Mouse (Mus musculus) T-helper 17 cell (primary cell): ENCODE measurements at regions not wholly inside any gene's neighbourhood (a gene's known extent, or its start where the extent isn't known, plus 50 kb on each side); places are given as distances from the start of the nearest gene placed in this dataset.

Experiments
- in situ Hi-C, 2 experiments: fragments of 300-600 bp; cut with MboI, MseI; formaldehyde crosslinking; loops; 1 replicate in 1 of 2; 2 replicates in 1 of 2; pipeline ENCODE4 v1.15.1; 2025; ENCODE audit warnings: high pct_unique_total_duplicates in 2 of 2

- in situ Hi-C loops: no loop called here
Observed at GRCm38 (mm10) chr4:27529565-27529964, 1182.9 kb upstream of the Manea start.

- in situ Hi-C loops: no loop called here
Observed at GRCm38 (mm10) chr4:27520295-27520694, 1173.6 kb upstream of the Manea start.

GRCm38 (mm10) chr4:27504829-27505804, 1158.4 kb upstream of the Manea start:
- in situ Hi-C loops: no loop called here

- in situ Hi-C loops: no loop called here
Observed at GRCm38 (mm10) chr4:27497926-27498325, 1151.2 kb upstream of the Manea start.

- in situ Hi-C loops: no loop called here
Observed at GRCm38 (mm10) chr4:27497274-27497673, 1150.6 kb upstream of the Manea start.

DNA sequence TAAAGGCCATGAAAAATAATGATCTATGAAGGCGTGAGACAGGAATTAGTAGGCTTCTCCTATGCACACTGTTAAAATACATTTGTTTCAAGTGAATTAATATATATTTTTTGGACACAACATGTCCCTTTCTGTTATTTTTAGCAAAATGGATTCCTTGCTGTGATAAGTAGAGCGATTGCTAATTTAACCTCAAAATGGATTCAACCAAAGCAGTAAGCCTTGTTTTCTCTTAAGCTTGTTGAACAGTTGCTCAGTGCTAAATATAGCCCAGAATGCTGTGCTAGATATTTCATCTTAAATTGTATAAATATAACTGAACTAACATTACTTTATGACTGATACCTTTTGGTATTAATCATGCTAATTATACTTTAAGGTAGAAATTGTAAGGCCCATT, 1144.6 kb upstream of the Manea start:
- in situ Hi-C loops: no loop called here

GRCm38 (mm10) chr4:27449901-27450300, 1103.2 kb upstream of the Manea start:
- in situ Hi-C loops: no loop called here

GRCm38 (mm10) chr4:27446310-27446709, 1099.6 kb upstream of the Manea start:
- in situ Hi-C loops: no loop called here

- in situ Hi-C loops: no loop called here
Observed at GRCm38 (mm10) chr4:27429210-27429789, 1082.6 kb upstream of the Manea start.

GRCm38 (mm10) chr4:27425902-27426301, 1079.2 kb upstream of the Manea start:
- in situ Hi-C loops: no loop called here

DNA sequence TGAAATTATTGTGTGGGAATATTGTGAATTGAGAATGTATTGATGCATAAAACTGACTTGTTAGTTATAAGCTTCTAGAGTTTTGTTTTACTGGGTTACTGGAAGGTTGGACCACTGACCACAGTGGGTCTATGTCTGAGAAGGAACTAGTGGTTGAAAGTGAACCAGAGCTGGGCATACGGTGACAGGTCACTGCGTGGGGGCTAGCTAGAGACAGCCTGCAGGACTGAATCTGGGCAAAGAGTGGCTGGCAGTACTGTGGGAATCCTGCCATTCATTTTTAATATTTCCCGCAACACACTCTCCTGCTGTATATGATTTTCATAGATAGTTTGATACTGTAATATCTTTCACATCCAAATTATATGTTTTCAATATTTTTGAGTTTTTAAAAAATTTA, 1077.2 kb upstream of the Manea start:
- in situ Hi-C loops: no loop called here

- in situ Hi-C loops: no loop called here
Observed at GRCm38 (mm10) chr4:27418517-27418916, 1071.8 kb upstream of the Manea start.

- in situ Hi-C loops: loop anchor here in 1 of 2 experiments (10.0 kb wide), 1 partner anchor 1010 kb away; no protein-coding TSS in a partner anchor
Observed at GRCm38 (mm10) chr4:27384941-27385340, 1038.2 kb upstream of the Manea start.

DNA sequence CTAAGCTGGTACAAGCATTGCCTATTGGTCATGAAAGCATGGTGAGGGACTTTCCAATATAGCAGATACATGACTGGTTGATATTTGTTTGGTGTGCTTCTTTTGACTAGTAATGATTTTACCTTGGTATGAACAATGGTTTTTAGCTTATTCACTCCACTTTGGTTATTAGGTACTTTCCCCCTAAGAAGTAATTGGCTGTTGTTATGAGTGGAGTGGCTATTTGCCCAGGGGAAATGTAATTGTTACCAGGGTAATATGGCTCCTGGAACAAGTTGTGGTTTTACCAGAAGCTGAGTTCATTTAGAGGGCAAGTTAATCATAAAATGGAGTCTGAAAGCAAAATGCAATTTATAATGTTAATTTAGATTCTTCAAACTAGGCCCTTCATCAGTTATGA, 1000.2 kb upstream of the Manea start:
- in situ Hi-C loops: loop anchor here in 1 of 2 experiments (5.0 kb wide), 1 partner anchor 50 kb away; no protein-coding TSS in a partner anchor

GRCm38 (mm10) chr4:27333279-27333678, 986.6 kb upstream of the Manea start:
- in situ Hi-C loops: no loop called here
